Mouse (Mus musculus): ENCODE results near the gene Tgfb1i1. TPM values are rescaled to one million over a fixed set of nuclear protein-coding genes. Genes with fewer than 3 reads are reported as not detected.
A peak's percentile ranks its signal among the peaks of the same experiment; 100 is the strongest.

The Tgfb1i1 gene
- 78.8 and 90.7 TPM in 2 replicates for polyA plus RNA-seq (2015; fragmentation: Nextera tagmentation; extraction: Ambion mirVana)

DNA sequence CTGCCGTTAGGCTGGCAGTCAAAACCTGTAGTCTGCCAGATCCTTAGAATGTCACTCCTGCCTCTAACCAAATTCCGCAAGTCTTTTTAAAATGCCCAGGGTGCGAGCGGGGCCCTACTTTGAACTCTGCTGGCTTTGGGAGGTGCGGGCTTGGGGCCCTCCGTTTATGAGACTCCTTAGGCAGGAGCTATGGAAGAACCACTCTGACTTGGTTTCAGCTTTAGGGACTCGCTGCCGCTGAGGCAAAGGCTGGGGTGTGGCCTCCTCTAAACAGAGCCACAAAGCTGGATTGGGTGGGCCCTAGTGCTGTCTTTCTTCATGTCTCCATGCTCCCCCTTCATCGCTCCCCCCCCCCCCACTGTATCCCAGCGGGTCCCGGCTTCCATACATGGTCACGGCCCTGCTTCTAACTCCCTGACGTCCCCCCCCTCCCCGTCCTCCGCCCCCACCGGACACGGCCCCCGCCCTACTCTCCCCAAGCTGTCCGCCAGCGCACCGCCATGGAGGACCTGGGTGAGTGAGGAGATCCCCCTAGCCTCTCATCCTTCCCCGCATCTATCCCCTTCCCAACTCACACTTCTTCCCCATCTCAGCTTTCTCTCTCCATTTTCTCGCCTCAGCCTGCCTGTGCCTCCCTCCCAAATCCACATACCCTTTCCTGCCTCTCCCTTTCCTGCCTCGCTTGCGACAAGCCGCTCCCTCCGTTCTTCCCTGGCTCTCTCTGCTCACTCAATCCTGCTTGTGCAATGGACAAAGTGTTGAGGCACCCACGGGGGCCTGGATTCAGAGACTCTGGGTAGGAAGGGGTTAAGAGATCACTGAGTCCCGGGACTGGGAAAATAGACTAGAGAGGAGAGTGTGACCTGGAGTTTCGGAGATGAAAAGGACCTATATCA, at the start of gene Tgfb1i1:
Tgfb1i1 (plus strand) TSS at position 317 of the 896 bp plus-strand sequence.
- no peaks in the 10 kb centered on the region for H3K9me3 ChIP-seq (replicated peaks; ENCODE audit: low read length)
- H3K4me3 ChIP-seq (replicated peaks; ENCODE audit: low read depth, low read length), result peak within 1 kb of the TSS; percentile 47
- H3K4me1 ChIP-seq (replicated peaks; ENCODE audit: insufficient read depth, low read length), result 0 out of 2 replicates have a peak, but pooled peaks cover 4% of the 10 kb centered on the region
- H3K36me3 ChIP-seq (ENCODE audit: insufficient read depth, low read length), result peaks cover 17% of the 10 kb centered on the region
- ATAC-seq (replicated peaks; ENCODE audit: low FRiP score, low read depth), result peak; percentile 79
- DNase-seq (ENCODE audit: low spot score), result peak; percentile 83
- peak within 1 kb of the TSS; percentile 61 for H3K9ac ChIP-seq (ENCODE audit: low read depth, low read length)
- no peak for TF ChIP-seq CTCF (IDR thresholded peaks at IDR 0.05; ENCODE audit: low read depth)
- WGBS, result 1% methylated on average over 28 of the region's 30 CpGs
- peak within 1 kb of the TSS; percentile 55 for H3K4me2 ChIP-seq (ENCODE audit: low read length)
- no peaks in the 10 kb centered on the region for H3K27me3 ChIP-seq (ENCODE audit: insufficient read depth, low read length)
- H3K27ac ChIP-seq, result peak within 1 kb of the TSS; percentile 80

DNA sequence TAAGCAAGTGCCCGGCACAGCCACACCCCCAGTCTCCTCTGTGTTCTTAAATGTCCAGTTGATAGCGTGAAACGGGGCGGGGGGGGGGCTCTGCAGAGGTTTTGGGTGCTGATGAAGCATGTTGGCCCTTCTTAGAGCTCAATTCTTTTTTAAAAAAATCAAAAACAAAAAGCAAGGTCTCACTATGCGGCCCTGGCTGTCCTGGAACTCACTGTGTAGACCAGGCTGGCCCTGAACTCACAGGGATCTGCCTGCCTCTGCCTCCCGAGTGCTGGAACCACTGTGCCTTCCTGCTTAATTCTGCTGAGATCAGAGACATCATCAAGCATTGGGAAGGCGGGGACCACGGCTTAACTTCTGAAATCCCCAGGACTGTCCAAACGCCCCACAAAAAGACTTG, 45.0 kb upstream of the Tgfb1i1 start:
- TF ChIP-seq CTCF (IDR thresholded peaks at IDR 0.05; ENCODE audit: low read depth), result no peak
- no peaks in the 10 kb centered on the region for H3K27me3 ChIP-seq (ENCODE audit: insufficient read depth, low read length)
- H3K4me3 ChIP-seq (replicated peaks; ENCODE audit: low read depth, low read length), result no peak overlapping the region
- DNase-seq (ENCODE audit: low spot score) (no peak), ATAC-seq (replicated peaks; ENCODE audit: low FRiP score, low read depth) (no peak)
- H3K4me2 ChIP-seq (ENCODE audit: low read length), result no peak overlapping the region
- H3K9ac ChIP-seq (ENCODE audit: low read depth, low read length), result no peak overlapping the region
- WGBS, result 85% methylated on average over 9 of the region's 9 CpGs
- no peaks in the 10 kb centered on the region for H3K9me3 ChIP-seq (replicated peaks; ENCODE audit: low read length)
- H3K36me3 ChIP-seq (ENCODE audit: insufficient read depth, low read length), result no peaks in the 10 kb centered on the region
- H3K4me1 ChIP-seq (replicated peaks; ENCODE audit: insufficient read depth, low read length), result no peaks in the 10 kb centered on the region
- no peak overlapping the region for H3K27ac ChIP-seq

DNA sequence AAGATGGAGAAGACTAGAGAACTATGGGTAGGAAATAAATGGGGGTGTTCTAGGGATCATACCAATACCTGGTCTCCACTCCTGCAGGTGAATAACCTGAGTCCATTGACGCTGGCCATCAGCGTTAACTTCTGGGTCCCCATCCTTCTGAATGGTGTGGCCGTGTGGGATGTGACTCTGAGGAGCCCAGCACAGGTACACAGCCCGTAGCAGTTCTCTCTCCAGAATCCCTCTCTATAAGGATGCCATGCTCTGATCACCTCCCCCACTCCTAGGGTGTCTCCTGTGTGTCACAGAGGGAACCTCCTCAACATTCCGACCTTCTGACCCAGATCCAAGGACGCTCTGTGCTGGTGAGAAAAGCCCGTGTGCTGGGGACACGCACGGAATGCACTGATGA, 43.5 kb upstream of the Tgfb1i1 start:
- 76% methylated on average over 9 of the region's 9 CpGs for WGBS
- no peaks in the 10 kb centered on the region for H3K4me1 ChIP-seq (replicated peaks; ENCODE audit: insufficient read depth, low read length)
- H3K4me3 ChIP-seq (replicated peaks; ENCODE audit: low read depth, low read length), result no peak overlapping the region
- H3K9ac ChIP-seq (ENCODE audit: low read depth, low read length), result no peak overlapping the region
- no peak for TF ChIP-seq CTCF (IDR thresholded peaks at IDR 0.05; ENCODE audit: low read depth)
- DNase-seq (ENCODE audit: low spot score) (no peak), ATAC-seq (replicated peaks; ENCODE audit: low FRiP score, low read depth) (no peak)
- H3K36me3 ChIP-seq (ENCODE audit: insufficient read depth, low read length), result no peaks in the 10 kb centered on the region
- no peak overlapping the region for H3K27ac ChIP-seq
- no peak overlapping the region for H3K4me2 ChIP-seq (ENCODE audit: low read length)
- no peaks in the 10 kb centered on the region for H3K9me3 ChIP-seq (replicated peaks; ENCODE audit: low read length)
- H3K27me3 ChIP-seq (ENCODE audit: insufficient read depth, low read length), result no peaks in the 10 kb centered on the region

DNA sequence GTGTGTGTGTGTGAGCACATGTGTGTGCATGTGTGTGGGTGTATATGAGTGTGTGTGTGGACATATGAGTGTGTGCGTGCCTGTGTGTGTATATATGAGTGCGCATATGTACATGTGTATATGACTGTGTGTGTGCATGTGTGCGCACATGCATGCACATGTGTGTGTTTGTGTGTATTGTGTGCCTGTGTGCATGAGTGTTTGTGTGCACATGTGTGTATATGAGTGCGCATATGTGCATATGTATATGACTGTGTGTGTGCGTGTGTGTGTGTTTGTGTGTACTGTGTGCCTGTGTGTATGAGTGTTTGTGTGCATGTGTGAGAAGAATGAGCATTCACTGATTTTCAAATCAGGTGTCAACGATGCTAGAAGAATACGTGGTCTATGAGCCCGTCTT, 42.4 kb upstream of the Tgfb1i1 start:
- Histone ChIP-seq H3K4me3 (replicated peaks; ENCODE audit: low read depth, low read length) (no peak overlapping the region), H3K4me1 (replicated peaks; ENCODE audit: insufficient read depth, low read length) (no peaks in the 10 kb centered on the region), H3K4me2 (ENCODE audit: low read length) (no peak overlapping the region), H3K9ac (ENCODE audit: low read depth, low read length) (no peak overlapping the region), H3K27ac (no peak overlapping the region), H3K27me3 (ENCODE audit: insufficient read depth, low read length) (no peaks in the 10 kb centered on the region), H3K36me3 (ENCODE audit: insufficient read depth, low read length) (no peaks in the 10 kb centered on the region), H3K9me3 (replicated peaks; ENCODE audit: low read length) (no peaks in the 10 kb centered on the region)
- DNase-seq (ENCODE audit: low spot score), result no peak
- WGBS, result 93% methylated on average over 8 of the region's 8 CpGs
- ATAC-seq (replicated peaks; ENCODE audit: low FRiP score, low read depth), result no peak
- TF ChIP-seq CTCF (IDR thresholded peaks at IDR 0.05; ENCODE audit: low read depth), result no peak

DNA sequence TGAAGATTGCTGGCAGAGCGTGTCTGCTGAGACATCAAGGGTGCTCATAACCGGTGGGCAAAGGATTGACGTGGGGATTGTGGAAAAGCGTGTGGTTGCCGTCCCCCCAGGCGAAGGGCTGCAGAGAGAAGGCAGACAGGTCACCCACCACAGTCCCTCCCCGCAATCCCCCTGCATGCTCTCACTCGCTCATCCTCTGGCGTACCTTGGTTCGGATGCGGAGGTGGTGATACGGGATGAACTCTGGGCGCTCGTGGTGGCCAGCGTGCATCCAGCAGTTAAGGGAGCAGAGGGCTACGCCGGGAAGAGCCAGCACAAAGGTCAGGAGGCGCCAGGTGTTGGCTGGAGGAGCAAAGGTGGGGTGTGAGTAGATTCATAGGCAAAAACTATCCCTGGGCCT, 40.9 kb upstream of the Tgfb1i1 start:
- ATAC-seq (replicated peaks; ENCODE audit: low FRiP score, low read depth) (no peak), DNase-seq (ENCODE audit: low spot score) (no peak)
- H3K9ac ChIP-seq (ENCODE audit: low read depth, low read length), result no peak overlapping the region
- no peak overlapping the region for H3K4me3 ChIP-seq (replicated peaks; ENCODE audit: low read depth, low read length)
- no peak overlapping the region for H3K4me2 ChIP-seq (ENCODE audit: low read length)
- no peaks in the 10 kb centered on the region for H3K9me3 ChIP-seq (replicated peaks; ENCODE audit: low read length)
- no peaks in the 10 kb centered on the region for H3K4me1 ChIP-seq (replicated peaks; ENCODE audit: insufficient read depth, low read length)
- TF ChIP-seq CTCF (IDR thresholded peaks at IDR 0.05; ENCODE audit: low read depth), result no peak
- H3K27me3 ChIP-seq (ENCODE audit: insufficient read depth, low read length), result no peaks in the 10 kb centered on the region
- 82% methylated on average over 18 of the region's 18 CpGs for WGBS
- H3K27ac ChIP-seq, result no peak overlapping the region
- no peaks in the 10 kb centered on the region for H3K36me3 ChIP-seq (ENCODE audit: insufficient read depth, low read length)

DNA sequence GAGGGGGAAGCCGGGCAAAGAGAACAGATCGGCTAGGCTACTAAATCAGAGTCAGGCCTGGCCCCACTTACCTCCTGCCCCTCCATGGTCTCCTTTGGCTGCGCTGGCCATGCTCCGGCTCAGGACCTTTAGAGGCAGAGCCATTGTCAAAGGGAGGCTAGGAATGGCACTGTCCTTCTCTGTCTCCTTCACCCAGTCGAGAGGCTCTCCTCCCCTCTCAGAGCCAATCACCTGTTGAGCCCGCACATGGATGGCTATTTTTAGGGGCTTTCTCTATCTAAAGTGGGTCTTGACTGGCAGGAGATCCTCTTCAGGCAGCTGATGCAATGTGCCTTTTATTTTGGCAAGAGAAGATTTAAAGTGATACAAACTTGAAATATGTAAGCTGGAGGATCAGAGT, 40.5 kb upstream of the Tgfb1i1 start, which contains the start of gene Cox6a2:
Cox6a2 (minus strand) TSS at position 236 of the 400 bp plus-strand sequence.
- 86% methylated on average over 6 of the region's 6 CpGs for WGBS
- ATAC-seq (replicated peaks; ENCODE audit: low FRiP score, low read depth), result no peak
- DNase-seq (ENCODE audit: low spot score), result no peak

More for the DNA sequence above, 40.5 kb upstream of the Tgfb1i1 start, which contains the start of gene Cox6a2:
- H3K4me2 ChIP-seq (ENCODE audit: low read length), result no peak within 1 kb of the TSS
- no peak within 1 kb of the TSS for H3K4me3 ChIP-seq (replicated peaks; ENCODE audit: low read depth, low read length)
- H3K9me3 ChIP-seq (replicated peaks; ENCODE audit: low read length), result no peaks in the 10 kb centered on the region
- H3K36me3 ChIP-seq (ENCODE audit: insufficient read depth, low read length), result no peaks in the 10 kb centered on the region
- no peak within 1 kb of the TSS for H3K9ac ChIP-seq (ENCODE audit: low read depth, low read length)
- no peaks in the 10 kb centered on the region for H3K4me1 ChIP-seq (replicated peaks; ENCODE audit: insufficient read depth, low read length)
- H3K27me3 ChIP-seq (ENCODE audit: insufficient read depth, low read length), result no peaks in the 10 kb centered on the region
- TF ChIP-seq CTCF (IDR thresholded peaks at IDR 0.05; ENCODE audit: low read depth), result no peak
- H3K27ac ChIP-seq, result no peak within 1 kb of the TSS
